ENCODE assay signal across 8 mouse cellular contexts in genomic region chr14:12284141-12284912, GRCm38 (mm10). TPM values are rescaled to one million over a fixed set of nuclear protein-coding genes. Genes with fewer than 3 reads are reported as not detected.
DNase-seq lines count a peak whose midpoint lies in the region; ATAC-seq and TF ChIP-seq lines count a peak whose summit lies in the region.

Gene 3830406C13Rik (plus strand): TSS chr14:12284173.

- no peaks in the 10 kb centered on the region for H3K36me3 ChIP-seq in heart, embryonic 10.5 days
- H3K36me3 ChIP-seq in kidney, embryonic 15.5 days = peaks cover 6% of the 10 kb centered on the region; the same call in 1 of the 2 replicates

- H3K9ac ChIP-seq in kidney, embryonic 15.5 days = peak within 1 kb of the TSS; percentile 83

- peak within 1 kb of the TSS; percentile 82 for H3K4me3 ChIP-seq in bone marrow macrophage, adult 2 months (ENCODE audit: insufficient read depth, low read length)
- H3K4me3 ChIP-seq in embryonic fibroblast, embryonic 13.5 days (ENCODE audit: insufficient read depth, low read length) = peak within 1 kb of the TSS; percentile 67
- H3K4me3 ChIP-seq in heart, embryonic 10.5 days = peak within 1 kb of the TSS; percentile 80
- H3K4me3 ChIP-seq in kidney, embryonic 15.5 days (replicated peaks) = peak within 1 kb of the TSS; percentile 76

- H3K4me2 ChIP-seq in kidney, embryonic 15.5 days = peak within 1 kb of the TSS; percentile 68

- WGBS in heart, embryonic 10.5 days = 2% methylated on average over 48 of the region's 48 CpGs
- WGBS in kidney, embryonic 15.5 days = 2% methylated on average over 48 of the region's 48 CpGs

- H3K27me3 ChIP-seq in heart, embryonic 10.5 days (ENCODE audit: insufficient read depth, poor library complexity, severe bottlenecking) = no peaks in the 10 kb centered on the region
- H3K27me3 ChIP-seq in kidney, embryonic 15.5 days = 0 out of 2 replicates have a peak, but pooled peaks cover 3% of the 10 kb centered on the region

- H3K9me3 ChIP-seq in heart, embryonic 10.5 days = no peaks in the 10 kb centered on the region
- no peaks in the 10 kb centered on the region for H3K9me3 ChIP-seq in kidney, embryonic 15.5 days (replicated peaks)

- TF ChIP-seq POLR2A in bone marrow macrophage, adult 2 months (IDR thresholded peaks at IDR 0.05; ENCODE audit: borderline replicate concordance, low read depth, low read length) = peak; percentile 73; the same call in 1 of the 2 replicates
- peak; percentile 97 for TF ChIP-seq POLR2A in embryonic fibroblast, embryonic 13.5 days (IDR thresholded peaks at IDR 0.05; ENCODE audit: low read depth, low read length)

- DNase-seq in A20 (ENCODE audit: low read depth, low spot score) = peak; percentile 88
- peak; percentile 95 for DNase-seq in heart, embryonic 10.5 days (ENCODE audit: low spot score)
- DNase-seq in liver = peak; percentile 85
- DNase-seq in spleen, postnatal 4 days (ENCODE audit: low spot score in 2 of 2) = peak; percentile 79 to 86

- ATAC-seq in kidney, embryonic 15.5 days (replicated peaks; ENCODE audit: low FRiP score) = peak; percentile 99
- ATAC-seq in monocyte, adult 5-6 weeks (replicated peaks; ENCODE audit: insufficient number of reproducible peaks, low FRiP score, low TSS enrichment, poor library complexity, severe bottlenecking) = peak; percentile 98

- TF ChIP-seq CTCF in bone marrow macrophage, adult 2 months (IDR thresholded peaks at IDR 0.05; ENCODE audit: low read depth, low read length) = no peak
- no peak for TF ChIP-seq CTCF in embryonic fibroblast, embryonic 13.5 days (IDR thresholded peaks at IDR 0.05; ENCODE audit: borderline replicate concordance, insufficient read depth, low read length)

- peaks cover 4% of the 10 kb centered on the region for H3K4me1 ChIP-seq in bone marrow macrophage, adult 2 months (ENCODE audit: control insufficient read depth, insufficient read depth, low read length)
- H3K4me1 ChIP-seq in embryonic fibroblast, embryonic 13.5 days (ENCODE audit: control insufficient read depth, insufficient read depth, low read length) = no peaks in the 10 kb centered on the region
- no peaks in the 10 kb centered on the region for H3K4me1 ChIP-seq in heart, embryonic 10.5 days
- 0 out of 2 replicates have a peak, but pooled peaks cover 3% of the 10 kb centered on the region for H3K4me1 ChIP-seq in kidney, embryonic 15.5 days

- H3K27ac ChIP-seq in bone marrow macrophage, adult 2 months (ENCODE audit: insufficient read depth, low read depth, low read length) = peak within 1 kb of the TSS; percentile 86
- H3K27ac ChIP-seq in embryonic fibroblast, embryonic 13.5 days (ENCODE audit: insufficient read depth, low read length) = peak within 1 kb of the TSS; percentile 23
- peak within 1 kb of the TSS; percentile 94 for H3K27ac ChIP-seq in heart, embryonic 10.5 days
- peak within 1 kb of the TSS; percentile 97 for H3K27ac ChIP-seq in kidney, embryonic 15.5 days

RNA-seq across cellular contexts. Expression of gene 3830406C13Rik, which starts in this region (rescaled TPM):
- 43.6 and 48.0 TPM in 2 replicates for polyA plus RNA-seq in bone marrow macrophage, adult 2 months (2012; ENCODE audit: insufficient read depth, insufficient read length, missing spikeins)
- polyA plus RNA-seq in embryonic fibroblast, embryonic 13.5 days (2011; ENCODE audit: insufficient read length, low read depth, missing spikeins) = 31.6 and 38.1 TPM in 2 replicates
- 20.5 and 21.9 TPM in 2 replicates for polyA plus RNA-seq in heart, embryonic 10.5 days (2016; fragmentation: Nextera tagmentation; extraction: Ambion mirVana)
- 36.7 and 41.2 TPM in 2 replicates for polyA plus RNA-seq in kidney, embryonic 15.5 days (2015; fragmentation: Nextera tagmentation; extraction: Ambion mirVana)
- total RNA-seq in monocyte, adult 5-6 weeks (2017) = 24.0 to 42.9 TPM (median 31.2 TPM) in 3 replicates

Comparison
In these comparisons a context has a peak if more than half of its experiments do, and no peak if none do; other contexts are left out.
1. Peak in every context shown above with its lines: DNase-seq, ATAC-seq, H3K4me3 ChIP-seq and H3K27ac ChIP-seq.
2. H3K27ac ChIP-seq: peak in every context shown above with its lines; median percentile 97 in kidney, embryonic 15.5 days; 94 in heart, embryonic 10.5 days; 86 in bone marrow macrophage, adult 2 months; 23 in embryonic fibroblast, embryonic 13.5 days.